8 mouse cellular contexts compared by ENCODE assay signal in the genomic region with DNA sequence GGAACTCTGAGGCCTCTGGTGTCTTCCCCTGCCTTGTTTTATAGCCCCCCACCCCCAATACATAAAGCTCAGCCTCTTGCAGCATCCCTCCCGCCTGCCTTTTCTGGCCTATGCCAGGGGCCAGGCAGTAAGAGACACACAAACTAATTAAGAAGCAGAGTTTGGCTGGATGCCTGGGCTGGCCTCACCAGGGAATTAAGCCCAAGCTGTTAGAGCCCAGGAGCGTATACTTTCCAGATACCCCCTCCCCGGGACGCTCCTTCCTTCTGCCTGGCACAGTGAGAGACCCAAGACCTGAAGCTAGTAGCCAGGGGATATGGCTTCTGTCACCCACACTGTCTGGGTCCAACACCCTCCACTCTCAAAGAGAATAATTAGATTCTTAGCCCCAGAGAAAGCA.
DNase-seq lines count a peak whose midpoint lies in the region; ATAC-seq and TF ChIP-seq lines count a peak whose summit lies in the region.

No protein-coding gene starts in this region.

- H3K4me1 ChIP-seq in lung, embryonic 14.5 days (ENCODE audit: insufficient read depth): peaks cover 9% of the 10 kb centered on the region; the same call in 1 of the 2 replicates
- H3K4me1 ChIP-seq in lung, adult 2 months (ENCODE audit: control insufficient read depth, insufficient read depth, low read length): peaks cover 14% of the 10 kb centered on the region
- H3K4me1 ChIP-seq in embryonic facial prominence, embryonic 13.5 days: peaks cover 35% of the 10 kb centered on the region
- H3K4me1 ChIP-seq in limb, embryonic 13.5 days: peaks cover 39% of the 10 kb centered on the region

- H3K4me2 ChIP-seq in lung, embryonic 14.5 days: peak overlapping the region; percentile 92
- peak overlapping the region; percentile 97 for H3K4me2 ChIP-seq in embryonic facial prominence, embryonic 13.5 days
- H3K4me2 ChIP-seq in limb, embryonic 13.5 days (replicated peaks): peak overlapping the region; percentile 80

- no peak overlapping the region for H3K27ac ChIP-seq in lung, embryonic 14.5 days (ENCODE audit: low read depth)
- H3K27ac ChIP-seq in embryonic facial prominence, embryonic 13.5 days: no peak overlapping the region
- no peak overlapping the region for H3K27ac ChIP-seq in limb, embryonic 13.5 days

- intact Hi-C loops in heart, postnatal 10 days (cut with DNase I): no loop called here

- no peaks in the 10 kb centered on the region for H3K9me3 ChIP-seq in lung, embryonic 14.5 days (ENCODE audit: low read depth, low read length)
- no peaks in the 10 kb centered on the region for H3K9me3 ChIP-seq in embryonic facial prominence, embryonic 13.5 days
- H3K9me3 ChIP-seq in limb, embryonic 13.5 days: no peaks in the 10 kb centered on the region

- no peak for TF ChIP-seq CTCF in lung, embryonic 14.5 days (IDR thresholded peaks at IDR 0.05; ENCODE audit: low read depth)
- no peak for TF ChIP-seq CTCF in lung, adult 2 months (IDR thresholded peaks at IDR 0.05; ENCODE audit: insufficient read depth, low read length)

- H3K4me3 ChIP-seq in lung, embryonic 14.5 days (ENCODE audit: low read depth, low read length): peak overlapping the region; percentile 65
- no peak overlapping the region for H3K4me3 ChIP-seq in lung, adult 2 months (replicated peaks; ENCODE audit: extremely low read depth, low read depth, low read length)
- H3K4me3 ChIP-seq in embryonic facial prominence, embryonic 13.5 days: peak overlapping the region; percentile 69
- peak overlapping the region; percentile 68 for H3K4me3 ChIP-seq in limb, embryonic 13.5 days

- no peak for TF ChIP-seq POLR2A in lung, adult 2 months (IDR thresholded peaks at IDR 0.05; ENCODE audit: borderline replicate concordance, extremely low read depth, low read depth, low read length)

- DNase-seq in lung, embryonic 14.5 days: peak; percentile 75
- no peak for DNase-seq in lung, adult 2 months
- DNase-seq in heart, postnatal 10 days: peak; percentile 49 to 56
- DNase-seq in right cerebral cortex, postnatal 14 days: peak; percentile 46
- DNase-seq in ovary, adult 18-20 months (ENCODE audit: low spot score): no peak

- H3K9ac ChIP-seq in lung, embryonic 14.5 days: peak overlapping the region; percentile 63
- H3K9ac ChIP-seq in embryonic facial prominence, embryonic 13.5 days: peak overlapping the region; percentile 78
- peak overlapping the region; percentile 81 for H3K9ac ChIP-seq in limb, embryonic 13.5 days

- H3K27me3 ChIP-seq in lung, embryonic 14.5 days (ENCODE audit: insufficient read depth, low read length): peaks cover 69% of the 10 kb centered on the region
- peaks cover 72% of the 10 kb centered on the region for H3K27me3 ChIP-seq in embryonic facial prominence, embryonic 13.5 days
- H3K27me3 ChIP-seq in limb, embryonic 13.5 days: peaks cover 54% of the 10 kb centered on the region

- no peaks in the 10 kb centered on the region for H3K36me3 ChIP-seq in lung, embryonic 14.5 days (ENCODE audit: insufficient read depth)
- no peaks in the 10 kb centered on the region for H3K36me3 ChIP-seq in embryonic facial prominence, embryonic 13.5 days
- no peaks in the 10 kb centered on the region for H3K36me3 ChIP-seq in limb, embryonic 13.5 days

- WGBS in lung, embryonic 14.5 days: 12% methylated on average over 4 of the region's 4 CpGs
- WGBS in lung, adult 2 months: 8% methylated on average over 4 of the region's 4 CpGs
- WGBS in embryonic facial prominence, embryonic 13.5 days: under 1% methylated on average over 4 of the region's 4 CpGs
- WGBS in limb, embryonic 13.5 days: 5% methylated on average over 4 of the region's 4 CpGs

- ATAC-seq in lung, embryonic 14.5 days (ENCODE audit: insufficient read depth): no peak
- no peak for ATAC-seq in embryonic facial prominence, embryonic 13.5 days (ENCODE audit: insufficient number of reproducible peaks, insufficient read depth, low FRiP score, low TSS enrichment, low read depth)
- ATAC-seq in limb, embryonic 13.5 days (ENCODE audit: low FRiP score, low read depth): no peak
- ATAC-seq in erythroblast, adult 5-6 weeks (replicated peaks; ENCODE audit: low FRiP score, poor library complexity, severe bottlenecking): no peak

Comparison
In these comparisons a context has a peak if more than half of its experiments do, and no peak if none do; other contexts are left out.
1. DNase-seq: peak in lung, embryonic 14.5 days (single experiment), heart, postnatal 10 days (2 of 2) and right cerebral cortex, postnatal 14 days (single experiment); none in lung, adult 2 months (single experiment) and ovary, adult 18-20 months (single experiment).
2. Peak in every context shown above with its lines, with median percentiles within 50 percentile points of each other: H3K4me2 ChIP-seq and H3K9ac ChIP-seq.